Mouse (Mus musculus) right cerebral cortex, postnatal 25 days (tissue): Measurements from ENCODE around the gene Sspo.
"Not testable (repeated sequence)": the region's sequence is repeated elsewhere in the genome, so short reads cannot be mapped to it uniquely, and the experiment has no call there.

ENCODE experiments used
- DNase-seq: peaks from one replicate; pipeline ENCODE4 v3.0.0; 2022

Sspo gene

GRCm38 (mm10) chr6:48491361-48491760 is 43.3 kb downstream of the Sspo start:
- DNase-seq, result no peak

GRCm38 (mm10) chr6:48493136-48493730 is 45.2 kb downstream of the Sspo start:
- no peak for DNase-seq

- DNase-seq, result no peak
These were observed 49.5 kb downstream of the Sspo start for GRCm38 (mm10) chr6:48497521-48497920.

- no peak for DNase-seq
These were observed 55.8 kb downstream of the Sspo start for GRCm38 (mm10) chr6:48503847-48504240.

GRCm38 (mm10) chr6:48504241-48504854 is 56.3 kb downstream of the Sspo start:
- peak; percentile 82 for DNase-seq

- DNase-seq, result no peak
These were observed 60.1 kb downstream of the Sspo start for GRCm38 (mm10) chr6:48508087-48508486.

GRCm38 (mm10) chr6:48510426-48510825 is 62.4 kb downstream of the Sspo start:
- DNase-seq, result no peak

GRCm38 (mm10) chr6:48511861-48512260 is 63.8 kb downstream of the Sspo start:
- no peak for DNase-seq

- DNase-seq, result not testable (repeated sequence)
These were observed 76.9 kb downstream of the Sspo start for GRCm38 (mm10) chr6:48524882-48525281.

- no peak for DNase-seq
These were observed 79.9 kb downstream of the Sspo start for GRCm38 (mm10) chr6:48527901-48528300.

- DNase-seq, result no peak
These were observed 81.2 kb downstream of the Sspo start for GRCm38 (mm10) chr6:48529261-48529660.

GRCm38 (mm10) chr6:48529871-48530440 is 81.9 kb downstream of the Sspo start:
- DNase-seq, result no peak

- DNase-seq, result no peak
These were observed 82.8 kb downstream of the Sspo start for GRCm38 (mm10) chr6:48530862-48531261.

GRCm38 (mm10) chr6:48533475-48533874 is 85.4 kb downstream of the Sspo start:
- no peak for DNase-seq

GRCm38 (mm10) chr6:48534913-48535312 is 86.9 kb downstream of the Sspo start:
- DNase-seq, result no peak

GRCm38 (mm10) chr6:48536091-48536490 is 88.1 kb downstream of the Sspo start:
- no peak for DNase-seq

- peak; percentile 91 for DNase-seq
These were observed 89.3 kb downstream of the Sspo start, which contains the start of gene Atp6v0e2 for GRCm38 (mm10) chr6:48537105-48537954. Gene Atp6v0e2 (plus strand): TSS chr6:48537615.

- DNase-seq, result peak; percentile 49
These were observed 91.1 kb downstream of the Sspo start for GRCm38 (mm10) chr6:48538841-48539737.

GRCm38 (mm10) chr6:48539860-48540259 is 91.8 kb downstream of the Sspo start:
- no peak for DNase-seq

GRCm38 (mm10) chr6:48540721-48541120 is 92.7 kb downstream of the Sspo start:
- no peak for DNase-seq

- no peak for DNase-seq
These were observed 93.8 kb downstream of the Sspo start for GRCm38 (mm10) chr6:48541560-48542450.
